Mouse (Mus musculus) intestine, embryonic 16.5 days (tissue): ENCODE measurements around the gene Apobr. TPM values are rescaled to one million over a fixed set of nuclear protein-coding genes. Genes with fewer than 3 reads are reported as not detected.

Experiments
- ATAC-seq: fragments of 200-750 bp; cut with Nextera tagmentation; 2 replicates; pipeline ENCODE4 v1.8.0; 2017; ENCODE audit warnings: moderate TSS enrichment, moderate library complexity
- H3K27ac ChIP-seq: fragments of 300-500 bp; sonication (generic); 2 replicates; pipeline ENCODE4 v1.5.1; 2014; ENCODE audit warnings: mild to moderate bottlenecking, low read length
- H3K27me3 ChIP-seq: fragments of 300-500 bp; sonication (generic); replicated peaks from 2 replicates; pipeline ENCODE4 v1.6.1; 2014; ENCODE audit warnings: low read length, control low read depth, mixed read lengths; ENCODE audit not compliant: control insufficient read depth, insufficient read depth
- H3K36me3 ChIP-seq: fragments of 300-500 bp; sonication (generic); 2 replicates; pipeline ENCODE4 v1.6.1; 2014; ENCODE audit warnings: low read length, control low read depth; ENCODE audit not compliant: control insufficient read depth, insufficient read depth
- H3K4me1 ChIP-seq: fragments of 300-500 bp; sonication (generic); 2 replicates; pipeline ENCODE4 v1.6.1; 2014; ENCODE audit warnings: low read length, control low read depth, mixed read lengths; ENCODE audit not compliant: control insufficient read depth, insufficient read depth
- H3K4me2 ChIP-seq: fragments of 300-500 bp; sonication (generic); 2 replicates; pipeline ENCODE4 v1.6.1; 2014; ENCODE audit warnings: low read depth, low read length, control low read depth
- H3K4me3 ChIP-seq: fragments of 300-500 bp; sonication (generic); 2 replicates; pipeline ENCODE4 v1.5.1; 2014; ENCODE audit warnings: mild to moderate bottlenecking, low read length
- H3K9ac ChIP-seq: fragments of 300-500 bp; sonication (generic); 2 replicates; pipeline ENCODE4 v1.6.1; 2014; ENCODE audit warnings: low read depth, low read length
- H3K9me3 ChIP-seq: fragments of 300-500 bp; sonication (generic); 2 replicates; pipeline ENCODE4 v1.6.1; 2016; ENCODE audit warnings: low read length, control low read depth; ENCODE audit not compliant: control insufficient read depth
- WGBS: fragments of 180-500 bp; shearing (Covaris S2); extraction: QIAGEN DNeasy Blood & Tissue Kit; methylation state at CpG from one replicate; pipeline ENCODE4 v1.1.7; 2014; 5-methylcytosine and 5-hydroxymethylcytosine counted together
- polyA plus RNA-seq: library from polyadenylated mRNA; unstranded; fragments of >200 nt; fragmentation: Nextera tagmentation; extraction: Ambion mirVana; gene quantifications from 2 replicates; pipeline ENCODE4 v1.2.1, GENCODE M21; 2015

Gene Apobr
- polyA plus RNA-seq, 1 experiment from 2014 or later = 1.5 TPM

DNA sequence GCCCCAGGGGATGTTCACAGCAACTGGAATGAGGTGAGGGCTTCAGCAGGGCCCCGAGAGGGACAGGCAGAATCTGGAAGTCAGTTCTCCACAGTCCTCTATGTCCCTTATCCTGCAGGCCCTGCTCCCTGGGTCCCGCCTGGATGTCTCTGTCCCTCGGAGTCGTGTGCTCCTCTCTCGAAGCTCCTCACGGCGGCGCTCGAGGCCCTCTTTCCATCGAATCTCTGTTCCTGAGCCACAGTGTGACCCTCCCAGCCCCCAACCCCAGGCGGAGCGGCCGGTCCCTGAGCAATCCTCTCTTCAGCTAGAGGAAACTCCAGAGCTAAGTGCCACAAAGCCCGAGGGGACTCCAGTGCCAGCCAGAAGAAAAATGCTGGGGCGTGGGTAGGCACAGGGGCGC is 3.0 kb downstream of the Apobr start:
- no peak overlapping the region for H3K4me3 ChIP-seq
- peak; percentile 41; the same call in 1 of the 2 replicates for ATAC-seq

DNA sequence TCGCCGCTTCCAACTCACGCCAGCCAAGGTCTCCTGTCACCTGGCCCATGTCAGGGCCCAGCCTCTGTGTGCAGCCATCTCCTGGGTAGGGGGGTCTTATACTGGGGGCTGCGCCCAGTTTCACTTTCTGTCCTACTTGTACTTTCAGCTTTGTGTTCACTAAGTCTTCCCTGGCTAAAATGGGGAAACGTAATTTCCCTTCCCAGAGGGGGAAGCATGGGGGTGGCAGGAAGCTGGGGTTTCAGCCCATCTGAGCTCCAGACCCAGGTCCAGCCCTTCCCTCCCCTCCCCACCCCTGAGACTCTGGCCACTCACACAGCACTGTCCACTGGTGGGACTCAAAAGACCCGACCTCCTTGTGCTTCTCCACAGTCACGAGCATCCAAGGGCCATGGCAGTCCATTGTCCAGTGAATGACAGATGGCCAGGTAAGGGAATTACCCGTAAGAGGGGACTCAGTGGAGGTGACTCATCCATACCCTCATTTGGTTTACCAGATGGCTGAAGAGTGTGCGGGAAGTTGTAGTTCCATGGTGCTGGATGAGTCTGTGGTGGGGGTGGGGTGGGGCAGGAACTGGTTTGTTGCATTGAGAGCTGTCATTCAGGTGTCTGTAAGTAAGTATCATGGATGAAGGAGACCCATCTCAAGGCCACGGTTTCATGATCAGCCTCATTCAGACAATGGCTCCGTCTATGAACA is 10.3 kb downstream of the Apobr start, which contains the start of gene Il27:
Il27 (minus strand) TSS at position 80 of the 700 bp plus-strand sequence.
- WGBS = 85% methylated on average over 11 of the region's 11 CpGs
- Histone ChIP-seq H3K4me3 (no peak within 1 kb of the TSS), H3K27ac (no peak within 1 kb of the TSS), H3K36me3 (no peaks in the 10 kb centered on the region), H3K27me3 (no peaks in the 10 kb centered on the region), H3K9me3 (no peaks in the 10 kb centered on the region), H3K4me2 (no peak within 1 kb of the TSS), H3K9ac (no peak within 1 kb of the TSS), H3K4me1 (no peaks in the 10 kb centered on the region)
- no peak for ATAC-seq

More for the DNA sequence above, 3.0 kb downstream of the Apobr start:
- WGBS = 8% methylated on average over 16 of the region's 16 CpGs
- Histone ChIP-seq H3K4me2 (no peak overlapping the region), H3K27me3 (no peaks in the 10 kb centered on the region), H3K9me3 (no peaks in the 10 kb centered on the region), H3K4me1 (peaks cover 4% of the 10 kb centered on the region), H3K9ac (peak overlapping the region; percentile 34), H3K36me3 (no peaks in the 10 kb centered on the region), H3K27ac (no peak overlapping the region)

DNA sequence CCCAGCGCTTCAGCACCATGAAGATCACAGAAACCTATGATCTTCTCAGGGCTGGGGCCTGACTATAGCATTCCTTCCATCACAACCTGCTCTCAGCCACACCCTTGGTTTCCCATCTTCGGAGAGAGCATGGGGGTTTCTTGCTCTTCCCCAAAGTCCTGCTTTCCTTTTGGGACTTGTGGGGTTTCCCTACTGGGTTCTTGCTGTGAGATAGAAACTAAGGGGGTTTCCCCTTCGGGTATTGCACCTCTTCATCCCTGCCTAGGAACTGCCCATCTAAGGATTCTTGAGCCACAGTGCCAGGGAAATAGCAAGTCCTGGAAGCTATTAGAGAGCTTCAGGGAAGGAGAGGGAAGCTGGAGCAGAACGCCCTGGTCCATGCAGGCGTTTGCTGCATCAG is 11.1 kb downstream of the Apobr start:
- 75% methylated on average over 5 of the region's 5 CpGs for WGBS
- no peak overlapping the region for H3K4me3 ChIP-seq
- H3K9me3 ChIP-seq = no peaks in the 10 kb centered on the region
- H3K9ac ChIP-seq = no peak overlapping the region
- H3K27ac ChIP-seq = no peak overlapping the region
- H3K4me2 ChIP-seq = no peak overlapping the region
- no peak for ATAC-seq
- H3K36me3 ChIP-seq = no peaks in the 10 kb centered on the region
- H3K27me3 ChIP-seq = no peaks in the 10 kb centered on the region
- no peaks in the 10 kb centered on the region for H3K4me1 ChIP-seq

GRCm38 (mm10) chr7:126596414-126596813 is 11.7 kb downstream of the Apobr start:
- ATAC-seq = peak; percentile 50; the same call in 1 of the 2 replicates
- 44% methylated on average over 6 of the region's 6 CpGs for WGBS

DNA sequence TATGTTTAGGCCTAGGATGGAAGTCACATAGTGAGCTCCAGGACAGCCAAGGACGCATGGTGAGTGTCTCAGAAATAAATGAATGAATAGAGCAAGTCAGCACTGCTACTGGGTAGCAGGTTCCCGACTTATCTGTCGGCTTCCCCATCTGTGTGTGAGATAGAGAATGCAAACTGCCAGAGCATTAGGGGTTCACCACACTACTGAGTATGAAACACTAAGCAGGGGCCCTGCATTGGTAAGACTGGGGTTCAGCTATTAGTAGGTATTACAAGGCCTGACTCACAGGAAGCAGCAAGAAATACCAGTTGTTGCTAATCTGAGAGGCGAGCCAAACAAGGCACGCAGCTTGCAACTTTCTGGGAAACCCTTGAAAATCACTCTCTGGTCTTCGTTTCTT is 14.2 kb downstream of the Apobr start:
- H3K4me2 ChIP-seq = no peak overlapping the region
- WGBS = 79% methylated on average over 6 of the region's 6 CpGs
- no peak overlapping the region for H3K27ac ChIP-seq
- H3K9ac ChIP-seq = no peak overlapping the region
- H3K27me3 ChIP-seq = no peaks in the 10 kb centered on the region
- H3K9me3 ChIP-seq = no peaks in the 10 kb centered on the region
- ATAC-seq = no peak
- H3K36me3 ChIP-seq = no peaks in the 10 kb centered on the region
- H3K4me1 ChIP-seq = no peaks in the 10 kb centered on the region
- H3K4me3 ChIP-seq = no peak overlapping the region

More at GRCm38 (mm10) chr7:126596414-126596813, 11.7 kb downstream of the Apobr start:
- H3K9me3 ChIP-seq = no peaks in the 10 kb centered on the region
- H3K9ac ChIP-seq = no peak overlapping the region
- H3K27ac ChIP-seq = no peak overlapping the region
- no peaks in the 10 kb centered on the region for H3K27me3 ChIP-seq
- no peaks in the 10 kb centered on the region for H3K4me1 ChIP-seq
- H3K4me3 ChIP-seq = no peak overlapping the region
- no peaks in the 10 kb centered on the region for H3K36me3 ChIP-seq
- H3K4me2 ChIP-seq = no peak overlapping the region

DNA sequence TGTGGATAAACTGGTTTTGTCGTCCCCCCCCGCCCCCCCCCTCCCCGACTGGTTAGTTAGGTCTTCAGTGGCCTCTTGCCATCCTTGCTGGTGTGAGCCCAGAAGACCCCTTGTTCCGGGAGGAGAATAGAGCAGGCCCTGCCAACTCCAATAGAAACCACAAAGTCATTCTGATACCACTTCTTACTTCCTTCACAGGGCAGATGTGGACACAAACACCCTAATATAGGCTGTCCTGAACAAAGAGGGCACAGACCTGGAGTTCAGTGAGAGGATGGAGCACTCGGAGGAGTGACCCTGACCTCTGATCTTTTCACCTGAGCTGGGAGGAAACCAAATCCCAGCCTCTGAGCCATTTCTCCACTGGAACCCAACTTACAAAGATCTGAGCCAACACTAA is 17.2 kb downstream of the Apobr start:
- Histone ChIP-seq H3K4me2 (no peak overlapping the region), H3K4me3 (no peak overlapping the region), H3K4me1 (no peaks in the 10 kb centered on the region; the same call in 1 of the 2 replicates), H3K27me3 (no peaks in the 10 kb centered on the region), H3K9ac (no peak overlapping the region), H3K27ac (no peak overlapping the region), H3K36me3 (no peaks in the 10 kb centered on the region), H3K9me3 (no peaks in the 10 kb centered on the region)
- 42% methylated on average over 5 of the region's 5 CpGs for WGBS
- no peak for ATAC-seq

DNA sequence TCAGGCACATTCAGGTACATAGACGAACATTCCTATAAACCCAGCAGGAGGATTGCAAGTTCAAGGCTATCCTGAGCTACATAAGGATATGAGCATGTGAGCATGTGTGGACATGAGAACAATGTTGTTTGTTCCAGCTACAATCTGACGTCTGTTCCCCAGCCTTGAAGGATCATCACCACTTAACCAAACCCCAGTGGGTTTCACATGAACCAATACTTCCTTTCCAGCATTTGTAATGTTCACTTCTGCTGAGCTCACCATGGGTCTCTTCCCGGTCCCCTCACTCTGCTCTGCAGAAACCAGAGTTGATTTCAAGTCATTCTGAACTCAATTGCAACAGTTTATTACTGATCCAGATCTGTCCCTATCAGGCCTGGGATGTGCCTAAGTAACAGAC is 17.9 kb downstream of the Apobr start:
- 80% methylated on average over 3 of the region's 3 CpGs for WGBS
- Histone ChIP-seq H3K27ac (no peak overlapping the region), H3K4me3 (no peak overlapping the region), H3K4me1 (peaks cover 7% of the 10 kb centered on the region), H3K9me3 (no peaks in the 10 kb centered on the region), H3K9ac (no peak overlapping the region), H3K4me2 (no peak overlapping the region), H3K27me3 (no peaks in the 10 kb centered on the region), H3K36me3 (no peaks in the 10 kb centered on the region)
- no peak for ATAC-seq

GRCm38 (mm10) chr7:126606611-126607010 is 21.9 kb downstream of the Apobr start:
- H3K9me3 ChIP-seq = no peaks in the 10 kb centered on the region
- peaks cover 11% of the 10 kb centered on the region for H3K4me1 ChIP-seq
- peak; percentile 42; the same call in 1 of the 2 replicates for ATAC-seq
- 55% methylated on average over 5 of the region's 5 CpGs for WGBS
- no peak overlapping the region for H3K9ac ChIP-seq
- no peak overlapping the region for H3K4me2 ChIP-seq
- H3K27ac ChIP-seq = no peak overlapping the region; the same call in 1 of the 2 replicates
- H3K36me3 ChIP-seq = no peaks in the 10 kb centered on the region
- no peaks in the 10 kb centered on the region for H3K27me3 ChIP-seq
- H3K4me3 ChIP-seq = no peak overlapping the region

- ATAC-seq = peak; percentile 28; the same call in 1 of the 2 replicates
- H3K4me1 ChIP-seq = peaks cover 11% of the 10 kb centered on the region
- 65% methylated on average over 3 of the region's 3 CpGs for WGBS
Observed at GRCm38 (mm10) chr7:126607064-126607463, 22.3 kb downstream of the Apobr start.

More at GRCm38 (mm10) chr7:126607064-126607463, 22.3 kb downstream of the Apobr start:
- H3K9me3 ChIP-seq = no peaks in the 10 kb centered on the region
- H3K4me3 ChIP-seq = no peak overlapping the region
- H3K27ac ChIP-seq = peak overlapping the region; percentile 26; the same call in 1 of the 2 replicates
- no peak overlapping the region for H3K9ac ChIP-seq
- H3K27me3 ChIP-seq = no peaks in the 10 kb centered on the region
- H3K4me2 ChIP-seq = no peak overlapping the region
- no peaks in the 10 kb centered on the region for H3K36me3 ChIP-seq
